Mouse (Mus musculus) layer of hippocampus, adult 11-12 months (tissue): ENCODE measurements around the gene Olfr1250.
"Not testable (repeated sequence)": the region's sequence is repeated elsewhere in the genome, so short reads cannot be mapped to it uniquely, and the experiment has no call there.

Source experiments
- DNase-seq: peaks from one replicate; pipeline ENCODE4 v3.0.0; 2022; ENCODE audit warnings: low spot score

Gene Olfr1250

DNA sequence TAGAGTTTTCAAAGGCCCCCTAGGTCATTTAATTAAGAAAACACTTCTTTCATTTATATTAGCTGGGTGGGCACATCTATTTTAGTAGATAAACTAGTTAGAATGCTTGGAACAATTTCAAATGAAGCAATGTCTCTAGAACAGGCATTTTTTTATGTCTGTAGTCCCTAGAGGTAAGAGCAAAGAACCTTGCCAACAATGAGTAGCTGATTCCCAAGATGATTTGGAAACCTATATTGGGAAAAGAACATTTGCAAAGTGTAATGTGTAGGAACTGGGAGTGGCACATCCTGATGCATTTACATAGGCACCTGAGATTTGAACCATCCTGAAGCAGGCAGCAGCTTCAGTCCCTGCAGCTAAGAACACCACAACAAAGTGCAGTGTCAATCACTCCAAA lies at the start of gene Olfr1250:
TSS of gene Olfr1250 (minus strand) at position 101 of the 400 bp plus-strand sequence.
- DNase-seq: no peak

DNA sequence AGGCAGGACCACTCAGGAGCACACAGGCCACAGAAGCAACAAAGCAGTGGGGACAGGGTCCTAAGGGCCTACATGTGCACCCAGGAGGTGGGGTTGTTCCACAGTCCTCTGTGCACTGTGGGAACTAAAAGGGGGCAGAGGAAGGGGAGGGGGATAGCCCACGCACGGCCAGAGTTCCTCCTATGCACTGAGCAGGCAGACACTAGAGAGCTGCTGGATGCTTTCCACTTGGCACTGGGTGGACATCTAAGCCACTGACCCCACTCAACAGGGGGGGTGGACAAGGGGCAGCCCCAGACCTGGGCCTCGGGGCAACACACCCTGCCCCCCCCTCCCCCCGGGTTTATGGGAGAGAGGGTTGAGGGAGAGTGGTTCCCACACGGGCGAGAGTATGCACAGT lies 30.7 kb upstream of the Olfr1250 start:
- DNase-seq: no peak

DNA sequence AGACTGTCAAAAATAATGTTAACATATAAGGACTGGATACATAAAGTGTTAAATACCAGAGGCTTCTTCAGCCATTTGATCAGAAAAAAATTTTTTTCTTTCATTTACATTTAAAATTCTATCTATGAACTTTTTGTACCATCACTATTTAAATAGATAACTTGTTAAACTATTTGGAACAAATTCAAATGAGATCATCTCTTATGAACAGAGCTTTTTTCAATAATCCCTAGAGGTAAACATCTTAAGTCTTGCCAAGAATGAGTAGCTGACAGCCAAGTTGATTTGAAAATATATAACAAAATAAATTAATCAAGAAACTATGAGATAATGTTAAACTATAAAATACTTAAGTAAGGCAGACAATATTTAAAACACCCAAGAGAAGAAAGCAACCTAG lies 10.6 kb upstream of the Olfr1250 start, which contains the start of gene Olfr1251:
TSS of gene Olfr1251 (minus strand) at position 101 of the 400 bp plus-strand sequence.
- DNase-seq: no peak

- no peak for DNase-seq
Measured at GRCm38 (mm10) chr2:89634883-89635282, 26.4 kb downstream of the Olfr1250 start, which contains the start of gene Olfr1249. Olfr1249 (minus strand) TSS chr2:89634983.

DNA sequence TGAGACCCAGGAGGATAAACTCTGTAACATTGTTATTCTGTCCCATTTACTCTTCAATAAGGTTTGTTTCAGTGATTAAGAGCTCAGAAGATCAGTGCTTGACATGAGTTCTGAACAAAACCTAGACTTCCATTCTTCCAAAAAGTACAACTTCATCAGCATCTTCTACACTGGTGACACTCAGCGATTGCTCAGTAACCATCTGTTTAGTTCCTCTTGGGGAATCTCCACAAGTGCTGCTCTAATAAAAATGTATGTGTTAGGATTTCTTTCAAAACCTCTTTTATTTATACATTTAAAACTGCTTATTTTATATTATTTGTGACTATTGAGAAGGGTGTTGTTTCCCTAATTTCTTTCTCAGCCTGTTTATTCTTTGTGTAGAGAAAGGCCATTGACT lies 43.1 kb downstream of the Olfr1250 start, which contains the start of gene Olfr1248:
TSS of gene Olfr1248 (minus strand) at position 101 of the 400 bp plus-strand sequence.
- DNase-seq: not testable (repeated sequence)

- DNase-seq: no peak
Measured at GRCm38 (mm10) chr2:89614030-89614429, 47.2 kb downstream of the Olfr1250 start, which contains the start of gene Olfr1247. Olfr1247 (minus strand) TSS chr2:89614130.
